Mouse (Mus musculus): ENCODE results near the gene Macrod2.

- no peak for TF ChIP-seq CTCF (IDR thresholded peaks at IDR 0.05; ENCODE audit: control insufficient read depth, insufficient read depth, insufficient read length)
- TF ChIP-seq MAX (IDR thresholded peaks at IDR 0.05) = no peak
- TF ChIP-seq USF1 (IDR thresholded peaks at IDR 0.05; ENCODE audit: low read depth) = no peak
- no peak for TF ChIP-seq MYOD1 (IDR thresholded peaks at IDR 0.05; ENCODE audit: control insufficient read depth, insufficient read length, low read depth)
- no peak for TF ChIP-seq CEBPB (IDR thresholded peaks at IDR 0.05; ENCODE audit: low read depth)
These were observed 1856.4 kb downstream of the Macrod2 start for GRCm38 (mm10) chr2:142251518-142251917.

Data from C2C12 (cell line).